Mouse (Mus musculus) heart, adult 2 months (tissue): ENCODE results near the gene Ppm1d.

Experiments used
- CTCF ChIP-seq: fragments of 200-600 bp; IDR thresholded peaks from 2 replicates; pipeline ENCODE4 v1.8.1; 2022; ENCODE audit warnings: antibody characterized with exemption, mild to moderate bottlenecking, moderate library complexity
- POLR2A ChIP-seq: fragments of 200-500 bp; IDR thresholded peaks from 2 replicates; pipeline ENCODE4 v1.6.1; 2011; ENCODE audit warnings: mild to moderate bottlenecking, low read depth, low read length, control low read depth; ENCODE audit not compliant: insufficient read depth

- TF ChIP-seq POLR2A, result no peak
- TF ChIP-seq CTCF, result no peak
Observed at GRCm38 (mm10) chr11:85277609-85278008, 33.4 kb upstream of the Ppm1d start.
